Mouse (Mus musculus) right cerebral cortex, adult 18-20 months (tissue): ENCODE data around the gene Large1.
"Not testable (repeated sequence)": the region's sequence is repeated elsewhere in the genome, so short reads cannot be mapped to it uniquely, and the experiment has no call there.

Source experiments
- DNase-seq: peaks from one replicate; pipeline ENCODE4 v3.0.0; 2022; ENCODE audit warnings: mixed read lengths

The Large1 gene

DNA sequence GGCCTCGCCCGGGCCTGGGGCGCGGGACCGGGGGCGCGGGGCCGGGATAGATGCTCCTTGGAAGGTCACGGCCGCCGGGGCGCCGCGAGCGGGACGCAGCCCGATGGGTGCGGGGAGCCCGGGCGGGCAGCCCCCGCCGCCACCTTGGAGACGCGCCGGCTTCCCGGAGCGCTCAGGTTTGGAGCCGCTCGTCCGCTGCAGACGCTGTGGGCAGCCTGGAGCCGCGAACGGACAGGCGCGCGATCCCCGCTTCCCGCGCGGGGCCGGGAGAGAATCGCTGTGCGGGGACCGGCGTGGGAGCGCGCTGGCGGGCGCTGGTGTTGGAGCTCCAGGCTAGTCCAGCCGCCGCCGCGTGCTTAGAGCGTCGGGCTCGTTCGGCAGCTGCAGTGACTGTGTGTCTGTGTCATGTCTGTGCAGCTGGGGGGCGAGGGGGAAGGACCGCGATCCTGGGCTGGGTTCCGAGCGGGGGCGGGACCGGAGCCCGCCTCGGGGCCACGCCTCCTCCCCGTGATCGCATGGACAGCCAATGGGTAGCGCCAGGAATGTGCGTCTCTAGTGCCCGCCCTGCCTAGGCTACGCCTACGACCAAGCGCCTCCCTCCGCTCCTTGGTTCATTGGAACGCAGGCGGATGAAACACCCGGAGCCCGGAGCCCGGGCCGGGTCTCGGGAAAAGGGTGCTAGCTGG, at the start of gene Large1:
Gene Large1, minus strand, starts transcription at position 433 of the 686 bp plus-strand sequence.
- DNase-seq = peak; percentile 99

DNA sequence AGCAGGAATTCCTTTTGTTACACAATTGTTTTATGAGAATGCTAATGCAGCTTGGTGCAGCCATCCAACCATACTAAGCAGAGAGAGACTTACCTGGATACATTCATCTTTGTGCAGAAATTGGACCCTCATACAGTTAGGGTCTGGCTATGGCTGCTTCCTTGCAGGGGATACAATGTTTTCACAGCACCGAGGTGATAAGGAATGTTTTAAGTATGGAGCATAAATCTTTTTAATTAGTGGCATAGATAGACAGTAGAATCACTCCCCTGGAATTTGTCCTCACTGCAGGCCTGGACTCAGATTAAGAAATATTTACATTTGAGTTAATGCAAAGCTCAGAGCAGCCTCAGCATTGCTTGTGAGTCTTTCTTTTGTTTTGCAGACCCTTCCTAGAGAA, 47.0 kb upstream of the Large1 start:
- DNase-seq = no peak

DNA sequence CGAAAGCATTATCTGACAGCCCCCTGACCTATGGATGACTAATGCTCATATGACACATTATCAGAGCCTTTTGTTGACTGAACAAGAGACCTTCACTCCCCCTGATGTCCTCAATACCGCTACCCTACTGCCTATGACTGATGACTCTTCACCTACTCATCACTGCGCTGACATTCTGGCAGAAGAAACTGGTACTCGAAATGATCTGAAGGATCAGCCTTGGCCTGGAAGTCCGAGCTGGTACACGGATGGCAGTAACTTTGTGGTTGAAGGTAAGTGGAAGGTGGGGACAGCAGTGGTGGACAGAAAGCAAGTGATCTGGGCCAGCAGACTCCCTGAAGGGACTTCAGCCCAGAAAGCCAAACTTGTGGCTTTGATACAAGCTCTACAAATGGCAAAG, 19.7 kb upstream of the Large1 start:
- not testable (repeated sequence) for DNase-seq

GRCm38 (mm10) chr8:73355979-73356378, 2.6 kb upstream of the Large1 start:
- peak; percentile 83 for DNase-seq

GRCm38 (mm10) chr8:73354201-73354881, 1.0 kb upstream of the Large1 start:
- peak; percentile 82 for DNase-seq

DNA sequence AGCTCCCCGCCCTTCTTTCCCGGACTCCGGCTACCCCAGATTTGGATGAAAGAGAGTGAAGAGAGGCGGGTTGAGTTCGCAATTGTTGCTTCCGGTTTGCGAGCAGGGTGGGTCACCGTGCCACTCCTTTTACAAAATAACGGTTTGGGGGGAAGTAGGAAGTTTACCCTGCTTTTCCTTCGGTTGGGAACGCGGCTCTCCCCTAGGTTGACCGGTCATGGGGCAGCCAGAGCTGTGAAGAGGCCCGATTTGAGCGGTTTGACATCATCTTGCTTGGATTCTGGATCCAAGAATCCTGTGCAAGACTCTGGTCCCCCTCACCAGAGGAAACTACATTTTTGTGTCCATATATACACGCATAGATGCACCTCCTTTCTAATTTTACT, 447 bp upstream of the Large1 start:
- DNase-seq = no peak

DNA sequence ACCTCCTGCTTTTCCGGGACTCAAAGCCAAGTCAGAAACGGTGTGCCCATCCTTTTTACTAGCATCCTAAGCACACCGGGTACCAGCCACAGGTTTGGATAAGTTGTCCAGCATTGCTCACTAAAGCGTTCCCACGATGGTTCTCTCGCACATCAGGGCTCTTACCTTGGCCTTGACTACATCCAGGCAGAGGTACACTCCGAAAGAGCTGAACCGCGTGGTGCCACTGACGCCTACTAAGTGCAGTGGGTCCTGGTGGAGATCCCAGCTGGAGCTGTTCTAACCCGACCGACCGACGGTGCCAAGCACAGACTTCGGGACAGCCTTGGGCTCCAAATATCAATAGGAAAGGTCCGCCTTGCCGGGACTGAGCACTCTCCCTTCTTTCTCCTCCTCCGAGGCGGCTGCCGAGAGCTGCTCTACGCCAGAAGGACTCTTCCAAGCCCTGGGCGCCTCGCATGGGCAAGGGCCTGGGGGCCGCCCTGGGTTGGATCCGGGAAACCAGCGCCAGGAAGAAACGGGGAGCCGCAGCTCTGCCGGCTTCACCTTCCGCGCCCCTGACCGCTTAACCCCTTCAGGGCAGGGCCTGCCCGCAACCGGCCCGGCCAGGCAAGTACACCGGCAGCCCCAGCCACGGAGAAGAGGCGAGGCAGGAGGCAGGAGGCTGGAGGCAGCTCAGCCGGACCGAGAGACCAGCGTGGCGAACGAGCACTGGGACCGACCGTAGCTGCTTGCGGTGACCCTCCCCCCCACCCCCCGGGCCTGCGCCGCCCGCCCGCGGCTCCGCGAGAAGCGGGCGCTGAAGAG, 836 bp downstream of the Large1 start:
- DNase-seq = peak; percentile 30

- DNase-seq = peak; percentile 36
Measured at GRCm38 (mm10) chr8:73350366-73350765, 3.0 kb downstream of the Large1 start.

DNA sequence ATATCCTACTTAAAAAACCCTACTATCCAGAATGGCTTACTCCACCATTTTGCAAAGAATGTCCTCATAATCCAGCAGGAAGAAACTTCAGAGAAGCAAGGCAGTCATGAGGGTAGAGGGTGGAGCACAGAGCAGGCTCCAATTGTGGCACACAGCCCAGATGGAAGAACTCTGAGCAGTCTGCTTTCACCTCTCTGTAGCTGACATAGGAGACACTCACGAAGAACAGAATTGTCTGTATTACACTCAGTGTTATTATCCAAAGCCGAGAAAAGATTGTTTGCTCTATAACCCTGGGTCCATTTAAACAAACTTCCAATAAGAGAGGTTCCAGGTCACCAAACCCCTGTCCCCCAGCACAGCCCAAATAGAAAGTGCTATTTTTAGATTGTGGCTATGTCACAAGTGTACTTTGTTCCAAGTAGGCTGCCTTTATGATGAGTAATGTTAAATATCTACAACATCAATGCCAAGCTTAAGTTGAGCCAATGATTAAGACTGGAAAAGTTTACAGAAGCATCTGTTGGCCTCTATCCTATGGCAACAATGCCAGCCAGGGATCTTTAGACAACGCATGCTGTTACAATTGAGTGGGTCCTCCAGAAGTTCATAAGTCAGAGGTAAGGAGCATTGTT, 10.5 kb downstream of the Large1 start:
- no peak for DNase-seq

DNA sequence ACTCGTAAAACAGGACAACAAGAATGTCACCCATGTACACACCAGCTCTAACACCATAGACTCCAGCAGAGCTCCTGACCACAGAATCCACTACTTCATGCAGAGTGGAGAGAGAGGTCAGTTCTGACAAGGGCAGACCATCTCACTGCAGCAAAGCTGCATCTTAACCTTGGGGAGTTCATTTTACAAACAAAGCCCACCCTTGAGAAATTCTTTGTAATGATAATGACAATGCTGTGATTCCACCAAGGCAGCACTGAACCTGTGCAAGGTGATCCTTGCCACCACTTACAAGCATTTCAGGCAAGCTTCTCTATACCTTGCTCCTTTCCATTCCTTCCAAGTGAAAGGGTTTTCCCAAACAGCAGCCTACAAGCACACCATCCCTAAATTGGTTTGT, 16.5 kb downstream of the Large1 start:
- DNase-seq = no peak

GRCm38 (mm10) chr8:73329131-73329530, 24.2 kb downstream of the Large1 start:
- DNase-seq = no peak

- DNase-seq = no peak
Measured at GRCm38 (mm10) chr8:73328056-73328455, 25.3 kb downstream of the Large1 start.

GRCm38 (mm10) chr8:73324667-73325066, 28.7 kb downstream of the Large1 start:
- no peak for DNase-seq

- DNase-seq = no peak
Measured at GRCm38 (mm10) chr8:73323591-73323990, 29.7 kb downstream of the Large1 start.

- not testable (repeated sequence) for DNase-seq
Measured at GRCm38 (mm10) chr8:73319500-73319899, 33.8 kb downstream of the Large1 start.

DNA sequence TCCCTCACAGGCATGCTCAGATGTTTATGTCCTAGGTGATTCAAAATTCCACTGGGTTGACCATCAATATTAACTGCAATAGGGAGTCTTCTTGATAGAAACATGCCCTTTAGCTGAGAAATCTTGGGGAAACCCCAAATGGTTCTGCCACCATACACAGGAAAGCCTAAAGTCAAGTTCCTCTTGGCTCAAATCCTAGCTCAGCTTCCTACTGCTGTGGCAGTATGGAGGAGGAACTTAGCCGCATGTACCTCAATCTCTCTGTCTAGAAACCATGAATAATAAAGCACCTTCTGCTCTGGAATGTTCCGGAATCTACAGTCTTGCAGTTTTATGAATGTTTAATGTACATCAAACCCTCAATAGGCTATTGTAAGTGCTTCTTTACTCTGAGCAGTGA, 39.4 kb downstream of the Large1 start:
- no peak for DNase-seq

GRCm38 (mm10) chr8:73312714-73313607, 40.4 kb downstream of the Large1 start:
- no peak for DNase-seq

GRCm38 (mm10) chr8:73310471-73310870, 42.9 kb downstream of the Large1 start:
- no peak for DNase-seq

- no peak for DNase-seq
Measured at GRCm38 (mm10) chr8:73310036-73310435, 43.3 kb downstream of the Large1 start.

- no peak for DNase-seq
Measured at GRCm38 (mm10) chr8:73303907-73304306, 49.4 kb downstream of the Large1 start.

- DNase-seq = peak; percentile 64
Measured at GRCm38 (mm10) chr8:73302947-73303346, 50.4 kb downstream of the Large1 start.

- no peak for DNase-seq
Measured at GRCm38 (mm10) chr8:73295531-73295930, 57.8 kb downstream of the Large1 start.
